12 mouse cellular contexts compared by ENCODE assay signal in the genomic region with DNA sequence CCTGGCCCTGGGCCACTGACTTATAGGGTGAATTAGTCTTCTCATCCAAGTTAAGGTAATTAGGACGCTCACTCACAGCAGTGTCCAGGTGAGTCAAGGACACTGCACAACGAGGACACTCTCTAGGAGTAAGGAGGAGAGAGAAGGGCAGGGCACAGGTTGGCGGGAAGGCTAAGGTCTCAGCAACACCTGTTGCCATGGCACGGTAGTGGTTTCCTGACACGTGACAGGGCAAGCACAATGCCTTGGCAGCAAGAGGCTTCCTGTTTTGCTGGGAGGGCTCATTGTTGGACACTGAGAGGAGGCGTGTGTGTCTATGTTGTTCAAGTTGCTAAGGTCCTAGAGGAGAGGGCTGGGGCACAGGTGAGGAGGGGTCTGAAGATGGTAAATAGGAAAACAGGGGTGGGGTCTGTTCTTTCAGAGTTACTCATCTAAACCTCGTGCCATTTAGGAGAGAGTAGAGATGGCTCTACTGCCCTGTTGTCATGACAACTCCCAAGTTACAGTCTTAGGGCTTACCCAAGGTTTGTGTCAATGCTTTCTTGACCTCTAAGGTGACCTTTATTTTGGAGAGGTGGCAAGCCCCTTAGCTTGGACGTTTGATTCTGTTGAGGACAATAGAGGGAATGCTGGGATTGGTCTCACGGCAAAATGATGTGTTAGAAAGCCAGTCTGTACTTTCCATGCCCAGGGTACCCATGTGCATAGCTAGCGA. TPM values are rescaled to one million over a fixed set of nuclear protein-coding genes. Genes with fewer than 3 reads are reported as not detected.
A peak's percentile ranks its signal among the peaks of the same experiment; 100 is the strongest.
DNase-seq lines count a peak whose midpoint lies in the region; TF ChIP-seq lines count a peak whose summit lies in the region.
"Had no signal": no experiment of that assay in that cellular context is flagged by ENCODE, and none has a peak within 500 bp of the region (broad histone marks: within the 10 kb centered on the region; RNA-seq: fewer than 3 reads in every experiment).

No protein-coding gene starts in this region.

- H3K4me1 ChIP-seq in heart, embryonic 10.5 days, result peaks cover under 1% of the 10 kb centered on the region; the same call in 1 of the 2 replicates
- peaks cover 4 to 33% of the 10 kb centered on the region in 2 experiments for H3K4me1 ChIP-seq in MEL (ENCODE audit: control insufficient read depth in 1 of 2, insufficient read depth in 2 of 2, low read length in 2 of 2)
- H3K4me1 ChIP-seq in thymus, adult 2 months (replicated peaks; ENCODE audit: control insufficient read depth, insufficient read depth, low read length), result peaks cover 63% of the 10 kb centered on the region
- H3K4me1 ChIP-seq: heart, embryonic 15.5 days had no signal

- no peak for TF ChIP-seq EP300 in MEL (IDR thresholded peaks at IDR 0.05; ENCODE audit: low read depth in 1 of 2, low read length in 2 of 2)

- no peaks in the 10 kb centered on the region for H3K9me3 ChIP-seq in heart, embryonic 10.5 days
- H3K9me3 ChIP-seq in MEL (replicated peaks; ENCODE audit: insufficient read depth, low read length), result no peaks in the 10 kb centered on the region
- H3K9me3 ChIP-seq: heart, embryonic 15.5 days had no signal

- no peak for TF ChIP-seq RAD21 in MEL (IDR thresholded peaks at IDR 0.05; ENCODE audit: low read depth, low read length)

- H3K79me2 ChIP-seq in MEL (ENCODE audit: control insufficient read depth, insufficient read depth, low read length, poor library complexity), result no peaks in the 10 kb centered on the region

- peak; percentile 94 for DNase-seq in heart, adult 11 months
- no peak for DNase-seq in heart, embryonic 10.5 days (ENCODE audit: low spot score)
- DNase-seq in MEL (ENCODE audit: low read depth, low spot score), result peak; percentile 61
- peak; percentile 62 for DNase-seq in lung, postnatal 36 days
- DNase-seq in thymus, adult 2 months, result peak; percentile 85
- DNase-seq in cerebellum, postnatal 4 days (ENCODE audit: low spot score in 2 of 2), result no peak
- DNase-seq in right cerebral cortex, adult 18-20 months, result no peak
- no peak for DNase-seq in kidney, adult 11 months
- DNase-seq: retina, postnatal 1 day had no signal

- H3K9ac ChIP-seq in MEL (ENCODE audit: control insufficient read depth, low read depth, low read length, poor library complexity, severe bottlenecking), result no peak overlapping the region
- H3K9ac ChIP-seq: heart, embryonic 15.5 days had no signal

- no peak overlapping the region for H3K4me3 ChIP-seq in heart, embryonic 10.5 days
- H3K4me3 ChIP-seq in MEL (ENCODE audit: control insufficient read depth in 1 of 2, insufficient read depth in 1 of 2, low read depth in 2 of 2, low read length in 2 of 2), result no peak overlapping the region
- H3K4me3 ChIP-seq in thymus, adult 2 months (ENCODE audit: control insufficient read depth, insufficient read depth, low read length), result no peak overlapping the region
- H3K4me3 ChIP-seq: heart, embryonic 15.5 days had no signal

- H3K36me3 ChIP-seq in heart, embryonic 10.5 days, result no peaks in the 10 kb centered on the region
- peaks cover 0 to 14% of the 10 kb centered on the region in 2 experiments; a peak in 2 of 4 replicates for H3K36me3 ChIP-seq in MEL (ENCODE audit: control insufficient read depth in 1 of 2, insufficient read depth in 2 of 2, low read length in 2 of 2)
- no peaks in the 10 kb centered on the region for H3K36me3 ChIP-seq in thymus, adult 2 months (ENCODE audit: control insufficient read depth, insufficient read depth, low read length)
- H3K36me3 ChIP-seq: heart, embryonic 15.5 days had no signal

- WGBS in heart, embryonic 10.5 days, result 79% methylated on average over 10 of the region's 10 CpGs
- WGBS in thymus, adult 2 months, result 26% methylated on average over 10 of the region's 10 CpGs

- H3K27me3 ChIP-seq in heart, embryonic 10.5 days (ENCODE audit: insufficient read depth, poor library complexity, severe bottlenecking), result no peaks in the 10 kb centered on the region
- H3K27me3 ChIP-seq in MEL (ENCODE audit: control insufficient read depth in 1 of 2, insufficient read depth in 2 of 2, low read length in 2 of 2), result peaks cover 24 to 26% of the 10 kb centered on the region in 2 experiments
- H3K27me3 ChIP-seq in thymus, adult 2 months (ENCODE audit: control insufficient read depth, insufficient read depth, low read length), result no peaks in the 10 kb centered on the region
- H3K27me3 ChIP-seq: heart, embryonic 15.5 days had no signal

- no peak for TF ChIP-seq POLR2A in MEL (IDR thresholded peaks at IDR 0.05; ENCODE audit: control insufficient read depth in 1 of 2, insufficient read depth in 1 of 2, low read depth in 1 of 2, low read length in 2 of 2, poor library complexity in 1 of 2)
- TF ChIP-seq POLR2A in thymus, adult 2 months (IDR thresholded peaks at IDR 0.05; ENCODE audit: control insufficient read depth, extremely low read depth, insufficient read depth, low read length, poor library complexity), result peak; percentile 47; the same call in 1 of the 2 replicates

- no peak for TF ChIP-seq CTCF in MEL (IDR thresholded peaks at IDR 0.05 in 2 of 3, conservative IDR thresholded peaks at IDR 0.05 in 1 of 3; ENCODE audit: control insufficient read depth in 1 of 3, insufficient read depth in 1 of 3, low read depth in 2 of 3, low read length in 3 of 3, poor library complexity in 1 of 3, severe bottlenecking in 1 of 3)
- TF ChIP-seq CTCF in thymus, adult 2 months (IDR thresholded peaks at IDR 0.05; ENCODE audit: borderline replicate concordance, control insufficient read depth, extremely low read depth, insufficient read depth, low read length, poor library complexity), result no peak

- no peak overlapping the region for H3K27ac ChIP-seq in heart, embryonic 10.5 days
- no peak overlapping the region for H3K27ac ChIP-seq in MEL (ENCODE audit: control insufficient read depth, low read depth, low read length)
- H3K27ac ChIP-seq in thymus, adult 2 months (ENCODE audit: control insufficient read depth, insufficient read depth, low read length), result peak overlapping the region; percentile 76
- H3K27ac ChIP-seq: heart, embryonic 15.5 days had no signal

TF ChIP-seq in MEL, 35 proteins besides CTCF, POLR2A, EP300 and RAD21:
- 0 out of 4 replicates have a peak, but pooled peaks of 1 of the 2 experiments have one; percentile 57 for TF ChIP-seq USF2 (IDR thresholded peaks at IDR 0.05; ENCODE audit: borderline replicate concordance in 1 of 2, insufficient read depth in 1 of 2, low read depth in 1 of 2, low read length in 2 of 2)
- no peak for TF ChIP-seq TBP (IDR thresholded peaks at IDR 0.05; ENCODE audit: low read depth, low read length)
- TF ChIP-seq MXI1 (IDR thresholded peaks at IDR 0.05; ENCODE audit: low read depth, low read length), result 0 out of 2 replicates have a peak, but pooled peaks have one; percentile 19
- peak; percentile 76; the same call in 1 of the 2 replicates for TF ChIP-seq BHLHE40 (IDR thresholded peaks at IDR 0.05; ENCODE audit: borderline replicate concordance, low read depth, low read length)
- no peak for TF ChIP-seq NELFE (IDR thresholded peaks at IDR 0.05; ENCODE audit: low read depth, low read length)
- peak; percentile 92 for TF ChIP-seq USF1 (IDR thresholded peaks at IDR 0.05; ENCODE audit: low read depth, low read length)
- peak; percentile 76 for TF ChIP-seq MAX (IDR thresholded peaks at IDR 0.05; ENCODE audit: low read length)
- TF ChIP-seq ELF1 (IDR thresholded peaks at IDR 0.05; ENCODE audit: low read depth, low read length), result peak; percentile 49; the same call in 1 of the 2 replicates
- TF ChIP-seq KAT2A (conservative IDR thresholded peaks at IDR 0.05; ENCODE audit: low read depth, low read length), result 0 out of 2 replicates have a peak, but pooled peaks have one; percentile 18
- no peak for TF ChIP-seq RCOR1 (IDR thresholded peaks at IDR 0.05; ENCODE audit: low read depth, low read length)
- TF ChIP-seq CHD2 (IDR thresholded peaks at IDR 0.05; ENCODE audit: low read length), result no peak
TF ChIP-seq in MEL: peak in this region for 7.

RNA-seq across cellular contexts. Expression of gene Ccr7, which starts 8.3 kb away (rescaled TPM):
- polyA plus RNA-seq in heart, embryonic 10.5 days (2016; fragmentation: Nextera tagmentation; extraction: Ambion mirVana), result 0.25 and 0.78 TPM in 2 replicates
- 0.04 TPM in 1 of 2 replicates, not detected in the other for total RNA-seq in MEL (2012; rRNA removed)
- under 1 TPM in 1 of 2 experiments, not detected in 1; 0.06 TPM for polyA plus RNA-seq in MEL (2012; ENCODE audit: insufficient read depth in 1 of 2, insufficient read length in 2 of 2, low read depth in 1 of 2, low replicate concordance in 2 of 2, missing spikeins in 1 of 2)
- polyA plus RNA-seq in thymus, adult 2 months (2012; rRNA removed), result 202 and 240 TPM in 2 replicates
- total RNA-seq: left cerebral cortex, postnatal 14 days had no signal
- polyA plus RNA-seq: kidney, embryonic 14.5 days had no signal

Comparison
In these comparisons a context has a peak if more than half of its experiments do, and no peak if none do; other contexts are left out.
1. DNase-seq: peak in heart, adult 11 months (single experiment), MEL (single experiment), lung, postnatal 36 days (single experiment) and thymus, adult 2 months (single experiment); none in heart, embryonic 10.5 days (single experiment), cerebellum, postnatal 4 days (0 of 2), right cerebral cortex, adult 18-20 months (single experiment) and kidney, adult 11 months (single experiment).
2. RNA of gene Ccr7, which starts 8.3 kb away (polyA plus RNA-seq): 202 to 240 TPM in thymus, adult 2 months; 0.25 to 0.78 TPM in heart, embryonic 10.5 days and 0.06 TPM in MEL; every median in the first group is over 100 times any median in the second.